18 mouse cellular contexts compared by ENCODE assay signal in the genomic region with DNA sequence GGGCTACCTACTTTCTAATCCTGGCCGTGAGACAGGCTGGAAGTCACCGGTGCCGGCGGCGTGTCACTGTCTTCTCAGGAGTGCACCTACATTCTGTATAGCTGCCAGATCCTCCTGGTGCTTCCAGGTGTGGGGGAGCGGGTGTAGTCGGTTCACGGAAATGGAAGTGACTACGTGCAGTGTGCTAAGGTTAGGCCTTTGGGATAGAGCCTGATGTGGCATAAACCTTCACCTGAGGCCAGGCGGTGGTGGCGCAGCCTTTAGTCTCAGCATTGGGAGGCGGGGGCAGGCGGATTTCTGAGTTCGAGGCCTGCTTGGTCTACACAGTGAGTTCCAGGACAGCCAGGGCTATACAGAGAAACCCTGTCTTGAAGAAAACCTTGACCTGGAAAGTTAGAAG.
"Had no signal": no experiment of that assay in that cellular context is flagged by ENCODE, and none has a peak within 500 bp of the region (broad histone marks: within the 10 kb centered on the region; RNA-seq: fewer than 3 reads in every experiment).

No protein-coding gene starts in this region.

- H3K9me3 ChIP-seq: lung, embryonic 15.5 days; midbrain, embryonic 10.5 days; midbrain, embryonic 12.5 days; neural tube, embryonic 13.5 days; neural tube, embryonic 15.5 days; stomach, embryonic 15.5 days had no signal

- H3K27me3 ChIP-seq: lung, embryonic 15.5 days; midbrain, embryonic 12.5 days; neural tube, embryonic 13.5 days; neural tube, embryonic 15.5 days; stomach, embryonic 15.5 days had no signal

- ATAC-seq: liver, postnatal 0 days; lung, postnatal 0 days; midbrain, embryonic 16.5 days had no signal

- H3K4me3 ChIP-seq: lung, embryonic 15.5 days; midbrain, embryonic 10.5 days; midbrain, embryonic 12.5 days; myocyte; neural tube, embryonic 13.5 days; neural tube, embryonic 15.5 days; stomach, embryonic 15.5 days had no signal

- H3K36me3 ChIP-seq: lung, embryonic 15.5 days; midbrain, embryonic 10.5 days; midbrain, embryonic 12.5 days; neural tube, embryonic 13.5 days; neural tube, embryonic 15.5 days; stomach, embryonic 15.5 days had no signal

- DNase-seq: liver, postnatal 0 days; lung, adult 2 months; lung, postnatal 14 days; lung, postnatal 36 days; midbrain, embryonic 14.5 days; right cerebral cortex, postnatal 14 days; thymus, adult 2 months; thymus, postnatal 14 days; thymus, postnatal 36 days had no signal
